Comparison of ENCODE assay signal across 10 mouse cellular contexts in the genomic region with DNA sequence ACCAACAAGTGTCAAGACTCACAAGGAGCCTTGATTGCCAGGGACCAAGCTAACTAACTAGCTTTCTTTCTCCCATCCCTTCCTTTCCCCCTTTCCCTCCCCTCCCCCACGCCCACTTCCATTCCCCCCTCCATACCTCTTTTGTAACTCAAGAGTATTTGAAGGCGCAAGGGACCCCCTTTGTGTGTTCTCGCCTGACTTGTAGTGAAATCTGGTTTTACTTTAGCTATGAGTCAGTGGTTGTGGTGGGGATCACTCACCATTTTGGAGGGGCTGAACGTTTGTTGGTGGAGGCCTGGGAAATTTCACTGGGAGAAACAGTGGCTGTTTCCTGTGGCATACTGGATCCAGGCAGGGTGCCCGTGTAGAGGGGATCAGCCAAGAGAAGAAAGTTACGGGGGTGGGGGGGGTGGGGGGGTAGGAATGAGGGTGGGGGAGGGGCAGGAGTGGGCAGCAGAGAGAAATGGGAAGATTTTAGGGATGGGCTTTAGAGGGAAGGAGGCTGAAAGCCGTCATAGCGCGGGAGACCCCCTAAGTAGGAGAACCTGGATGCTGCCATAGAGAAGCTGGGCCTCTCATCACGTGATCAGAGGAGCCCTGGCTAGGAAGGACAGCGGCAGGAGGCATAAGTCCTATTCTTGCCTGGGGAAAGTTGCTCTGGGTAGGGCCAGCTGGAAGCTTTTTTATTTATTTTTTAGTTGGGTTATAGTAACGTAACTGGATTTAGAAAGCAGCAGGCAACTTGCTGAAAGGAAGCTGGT. TPM values are rescaled to one million over a fixed set of nuclear protein-coding genes. Genes with fewer than 3 reads are reported as not detected.
DNase-seq lines count a peak whose midpoint lies in the region; ATAC-seq and TF ChIP-seq lines count a peak whose summit lies in the region.
"Had no signal": no experiment of that assay in that cellular context is flagged by ENCODE, and none has a peak within 500 bp of the region (broad histone marks: within the 10 kb centered on the region; RNA-seq: fewer than 3 reads in every experiment).

No protein-coding gene starts in this region.

- peak overlapping the region; percentile 60 for H3K27ac ChIP-seq in lung, embryonic 14.5 days (ENCODE audit: low read depth)
- H3K27ac ChIP-seq in embryonic facial prominence, embryonic 11.5 days (replicated peaks; ENCODE audit: low read depth, low read length): peak overlapping the region; percentile 60
- no peak overlapping the region for H3K27ac ChIP-seq in hindbrain, embryonic 16.5 days (ENCODE audit: low read depth, low read length)
- H3K27ac ChIP-seq in liver, embryonic 11.5 days (ENCODE audit: low read depth, low read length): no peak overlapping the region
- H3K27ac ChIP-seq: macrophage had no signal

- 29% methylated on average over 12 of the region's 12 CpGs for WGBS in lung, embryonic 14.5 days
- WGBS in embryonic facial prominence, embryonic 11.5 days: 13% methylated on average over 12 of the region's 12 CpGs
- 16% methylated on average over 12 of the region's 12 CpGs for WGBS in hindbrain, embryonic 16.5 days
- 29% methylated on average over 12 of the region's 12 CpGs for WGBS in liver, embryonic 11.5 days

- no peak overlapping the region for H3K4me3 ChIP-seq in lung, embryonic 14.5 days (ENCODE audit: low read depth, low read length)
- H3K4me3 ChIP-seq in embryonic facial prominence, embryonic 11.5 days (ENCODE audit: low read depth, low read length): no peak overlapping the region
- no peak overlapping the region for H3K4me3 ChIP-seq in hindbrain, embryonic 16.5 days (ENCODE audit: low read length)
- no peak overlapping the region for H3K4me3 ChIP-seq in liver, embryonic 11.5 days (ENCODE audit: low read depth, low read length)

- H3K4me2 ChIP-seq in lung, embryonic 14.5 days: peak overlapping the region; percentile 20; the same call in 1 of the 2 replicates
- peak overlapping the region; percentile 28 for H3K4me2 ChIP-seq in embryonic facial prominence, embryonic 11.5 days (ENCODE audit: low read depth, low read length)
- peak overlapping the region; percentile 29 for H3K4me2 ChIP-seq in hindbrain, embryonic 16.5 days (ENCODE audit: low read length)
- no peak overlapping the region for H3K4me2 ChIP-seq in liver, embryonic 11.5 days

- DNase-seq in lung, embryonic 14.5 days: no peak
- no peak for DNase-seq in lung, postnatal 14 days
- peak; percentile 58 for DNase-seq in embryonic facial prominence, embryonic 11.5 days (ENCODE audit: low spot score)
- peak; percentile 49 for DNase-seq in retina, postnatal 1 day
- no peak for DNase-seq in yolk sac, embryonic 10.5 days (ENCODE audit: low spot score)
- DNase-seq in cerebellum, adult 8-10 months: no peak
- DNase-seq in liver, embryonic 11.5 days (ENCODE audit: low spot score): no peak
- DNase-seq: cerebellum, postnatal 25 days had no signal

- H3K27me3 ChIP-seq in lung, embryonic 14.5 days (ENCODE audit: insufficient read depth, low read length): no peaks in the 10 kb centered on the region
- H3K27me3 ChIP-seq in embryonic facial prominence, embryonic 11.5 days (ENCODE audit: control insufficient read depth, insufficient read depth, low read length): no peaks in the 10 kb centered on the region
- no peaks in the 10 kb centered on the region for H3K27me3 ChIP-seq in hindbrain, embryonic 16.5 days (replicated peaks; ENCODE audit: control insufficient read depth, insufficient read depth, low read length)
- peaks cover 4% of the 10 kb centered on the region; the same call in 1 of the 2 replicates for H3K27me3 ChIP-seq in liver, embryonic 11.5 days (replicated peaks; ENCODE audit: control insufficient read depth, insufficient read depth, low read length)

- no peak overlapping the region for H3K9ac ChIP-seq in lung, embryonic 14.5 days
- H3K9ac ChIP-seq in embryonic facial prominence, embryonic 11.5 days (replicated peaks; ENCODE audit: low read length): no peak overlapping the region
- H3K9ac ChIP-seq in hindbrain, embryonic 16.5 days (ENCODE audit: low read depth, low read length): no peak overlapping the region
- no peak overlapping the region for H3K9ac ChIP-seq in liver, embryonic 11.5 days (ENCODE audit: low read depth, low read length)

- H3K4me1 ChIP-seq in lung, embryonic 14.5 days (ENCODE audit: insufficient read depth): peaks cover 18% of the 10 kb centered on the region
- peaks cover 7% of the 10 kb centered on the region; the same call in 1 of the 2 replicates for H3K4me1 ChIP-seq in embryonic facial prominence, embryonic 11.5 days (ENCODE audit: control insufficient read depth, insufficient read depth, low read length)
- H3K4me1 ChIP-seq in hindbrain, embryonic 16.5 days (ENCODE audit: control insufficient read depth, insufficient read depth, low read depth, low read length): peaks cover 4% of the 10 kb centered on the region; the same call in 1 of the 2 replicates
- H3K4me1 ChIP-seq in liver, embryonic 11.5 days (replicated peaks; ENCODE audit: control insufficient read depth, insufficient read depth, low read length): no peaks in the 10 kb centered on the region; the same call in 1 of the 2 replicates

- H3K9me3 ChIP-seq in lung, embryonic 14.5 days (ENCODE audit: low read depth, low read length): no peaks in the 10 kb centered on the region
- H3K9me3 ChIP-seq in embryonic facial prominence, embryonic 11.5 days (replicated peaks; ENCODE audit: control insufficient read depth, low read length): no peaks in the 10 kb centered on the region
- no peaks in the 10 kb centered on the region for H3K9me3 ChIP-seq in hindbrain, embryonic 16.5 days (ENCODE audit: control insufficient read depth, low read length)
- no peaks in the 10 kb centered on the region for H3K9me3 ChIP-seq in liver, embryonic 11.5 days (ENCODE audit: control insufficient read depth, low read length)

- no peak for TF ChIP-seq CTCF in lung, embryonic 14.5 days (IDR thresholded peaks at IDR 0.05; ENCODE audit: low read depth)

- peak; percentile 52; the same call in 1 of the 2 replicates for ATAC-seq in lung, embryonic 14.5 days (ENCODE audit: insufficient read depth)
- ATAC-seq in embryonic facial prominence, embryonic 11.5 days (replicated peaks; ENCODE audit: insufficient number of reproducible peaks, low FRiP score, low TSS enrichment, low read depth): peak; percentile 61
- peak; percentile 55; the same call in 1 of the 2 replicates for ATAC-seq in hindbrain, embryonic 16.5 days
- ATAC-seq in liver, embryonic 11.5 days (replicated peaks; ENCODE audit: low FRiP score): no peak; the same call in 1 of the 2 replicates

- no peaks in the 10 kb centered on the region; the same call in 1 of the 2 replicates for H3K36me3 ChIP-seq in lung, embryonic 14.5 days (ENCODE audit: insufficient read depth)
- H3K36me3 ChIP-seq in embryonic facial prominence, embryonic 11.5 days (replicated peaks; ENCODE audit: control insufficient read depth, insufficient read depth, low read depth, low read length): no peaks in the 10 kb centered on the region
- no peaks in the 10 kb centered on the region for H3K36me3 ChIP-seq in hindbrain, embryonic 16.5 days (ENCODE audit: control insufficient read depth, insufficient read depth, low read length)
- no peaks in the 10 kb centered on the region for H3K36me3 ChIP-seq in liver, embryonic 11.5 days (ENCODE audit: control insufficient read depth, insufficient read depth, low read length)

RNA-seq across cellular contexts. Expression of a gene that starts 15.3 kb away (rescaled TPM):
- polyA plus RNA-seq in lung, embryonic 14.5 days (2014; fragmentation: Nextera tagmentation; extraction: Ambion mirVana): 21.2 and 21.3 TPM in 2 replicates
- polyA plus RNA-seq in embryonic facial prominence, embryonic 11.5 days (2014; fragmentation: Nextera tagmentation; extraction: Ambion mirVana): 14.5 and 15.8 TPM in 2 replicates
- polyA plus RNA-seq in hindbrain, embryonic 16.5 days (2015; fragmentation: Nextera tagmentation; extraction: Ambion mirVana): 4.7 and 7.2 TPM in 2 replicates
- polyA plus RNA-seq in liver, embryonic 11.5 days (2014; fragmentation: Nextera tagmentation; extraction: Ambion mirVana): 5.0 and 5.6 TPM in 2 replicates
- polyA plus RNA-seq: macrophage had no signal

Comparison
In these comparisons a context has a peak if more than half of its experiments do, and no peak if none do; other contexts are left out.
1. DNase-seq: peak in embryonic facial prominence, embryonic 11.5 days (single experiment) and retina, postnatal 1 day (single experiment); none in lung, embryonic 14.5 days (single experiment), lung, postnatal 14 days (single experiment), yolk sac, embryonic 10.5 days (single experiment), cerebellum, adult 8-10 months (single experiment) and liver, embryonic 11.5 days (single experiment).
2. H3K27ac ChIP-seq: peak in lung, embryonic 14.5 days (single experiment) and embryonic facial prominence, embryonic 11.5 days (single experiment); none in hindbrain, embryonic 16.5 days (single experiment) and liver, embryonic 11.5 days (single experiment).